Mouse (Mus musculus) thymus, adult 2 months (tissue): Measurements from ENCODE around the gene Gramd4.

Source experiments
- CTCF ChIP-seq: fragments of 200-500 bp; IDR thresholded peaks from 2 replicates; pipeline ENCODE4 v1.5.1; 2012; ENCODE audit warnings: mild to moderate bottlenecking, control low read depth, low read length, moderate library complexity, borderline replicate concordance; ENCODE audit not compliant: control insufficient read depth, poor library complexity, insufficient read depth; ENCODE audit errors: extremely low read depth
- POLR2A ChIP-seq: fragments of 200-500 bp; IDR thresholded peaks from 2 replicates; pipeline ENCODE4 v1.6.1; 2012; ENCODE audit warnings: mild to moderate bottlenecking, low read length, control low read depth, moderate library complexity; ENCODE audit not compliant: control insufficient read depth, poor library complexity, insufficient read depth; ENCODE audit errors: extremely low read depth

- TF ChIP-seq CTCF: no peak
- no peak for TF ChIP-seq POLR2A
These were observed 6.8 kb downstream of the Gramd4 start for GRCm38 (mm10) chr15:86064191-86064849.
